Mouse (Mus musculus): ENCODE data around the gene BC025920.

GRCm38 (mm10) chr10:81598871-81599270, 7.2 kb upstream of the BC025920 start:
- TF ChIP-seq CTCF (IDR thresholded peaks at IDR 0.05; ENCODE audit: extremely low read depth, insufficient read depth, low read length) (no peak), POLR2A (IDR thresholded peaks at IDR 0.05; ENCODE audit: extremely low read depth, insufficient read depth, low read length) (no peak)

Measured in cortical plate, adult 2 months (tissue).